Mouse (Mus musculus) lung, adult 2 months (tissue): Measurements from ENCODE around the gene Cluap1.

Experiments used
- CTCF ChIP-seq: fragments of 200-500 bp; IDR thresholded peaks from 2 replicates; pipeline ENCODE4 v1.5.1; 2011; ENCODE audit warnings: mild to moderate bottlenecking, low read length, control low read depth; ENCODE audit not compliant: insufficient read depth
- POLR2A ChIP-seq: fragments of 200-500 bp; IDR thresholded peaks from 2 replicates; pipeline ENCODE4 v1.6.1; 2011; ENCODE audit warnings: low read depth, mild to moderate bottlenecking, control low read depth, low read length, borderline replicate concordance; ENCODE audit errors: extremely low read depth

- TF ChIP-seq CTCF (no peak), POLR2A (no peak)
Observed at GRCm38 (mm10) chr16:3920756-3921155, 12.2 kb downstream of the Cluap1 start.
